25 mouse cellular contexts compared by ENCODE assay signal in genomic region chr15:82914455-82914854, GRCm38 (mm10).
A peak's percentile ranks its signal among the peaks of the same experiment; 100 is the strongest.
DNase-seq lines count a peak whose midpoint lies in the region; ATAC-seq and TF ChIP-seq lines count a peak whose summit lies in the region.
"Had no signal": no experiment of that assay in that cellular context is flagged by ENCODE, and none has a peak within 500 bp of the region (broad histone marks: within the 10 kb centered on the region; RNA-seq: fewer than 3 reads in every experiment).

No protein-coding gene starts in this region.

- 79% methylated on average over 3 of the region's 3 CpGs for WGBS in embryonic facial prominence, embryonic 10.5 days
- 30% methylated on average over 3 of the region's 3 CpGs for WGBS in intestine, postnatal 0 days

- peak; percentile 1 to 2 for DNase-seq in cerebellum, postnatal 10 days
- DNase-seq in cerebellum, adult 18-20 months: no peak
- peak; percentile 67 for DNase-seq in CD4-positive, CD25-positive, alpha-beta regulatory T cell, adult 2 months (ENCODE audit: low read depth, low spot score)
- peak; percentile 3 for DNase-seq in embryonic facial prominence, embryonic 10.5 days (ENCODE audit: low spot score)
- no peak for DNase-seq in left cerebral cortex, postnatal 14 days (ENCODE audit: low spot score in 2 of 2)
- DNase-seq in right cerebral cortex, adult 2 months (ENCODE audit: low spot score in 2 of 2): no peak
- DNase-seq: cerebellum, adult 11 months; cerebellum, postnatal 14 days; embryo, embryonic 11 days; gastrocnemius, postnatal 25 days; heart, postnatal 36 days; right cerebral cortex, adult 18-20 months; thymus, postnatal 14 days had no signal

- no peak overlapping the region for H3K4me2 ChIP-seq in intestine, postnatal 0 days (replicated peaks; ENCODE audit: low read depth)
- H3K4me2 ChIP-seq: forebrain, embryonic 15.5 days; heart, embryonic 15.5 days; hindbrain, embryonic 15.5 days; limb, embryonic 13.5 days; lung, embryonic 14.5 days; midbrain, embryonic 15.5 days; neural tube, embryonic 13.5 days had no signal

- H3K27ac ChIP-seq in embryonic facial prominence, embryonic 10.5 days (replicated peaks): no peak overlapping the region
- H3K27ac ChIP-seq in intestine, postnatal 0 days (ENCODE audit: low read depth, low read length): no peak overlapping the region
- H3K27ac ChIP-seq: forebrain, embryonic 15.5 days; heart, embryonic 15.5 days; hindbrain, embryonic 15.5 days; limb, embryonic 13.5 days; liver, embryonic 14.5 days; midbrain, embryonic 15.5 days; neural tube, embryonic 13.5 days had no signal

- H3K9me3 ChIP-seq in embryonic facial prominence, embryonic 10.5 days: no peaks in the 10 kb centered on the region
- no peaks in the 10 kb centered on the region for H3K9me3 ChIP-seq in intestine, postnatal 0 days (ENCODE audit: control insufficient read depth)
- H3K9me3 ChIP-seq: forebrain, embryonic 15.5 days; heart, embryonic 15.5 days; hindbrain, embryonic 15.5 days; limb, embryonic 13.5 days; midbrain, embryonic 15.5 days; neural tube, embryonic 13.5 days had no signal

- no peak overlapping the region for H3K4me3 ChIP-seq in embryonic facial prominence, embryonic 10.5 days
- no peak overlapping the region for H3K4me3 ChIP-seq in intestine, postnatal 0 days (ENCODE audit: low read depth, low read length)
- H3K4me3 ChIP-seq: forebrain, embryonic 15.5 days; heart, embryonic 15.5 days; hindbrain, embryonic 15.5 days; layer of hippocampus, adult 2 months; limb, embryonic 13.5 days; midbrain, embryonic 15.5 days; neural tube, embryonic 13.5 days had no signal

- TF ChIP-seq CTCF in intestine, postnatal 0 days (IDR thresholded peaks at IDR 0.05; ENCODE audit: low read depth): no peak

- H3K9ac ChIP-seq in intestine, postnatal 0 days (ENCODE audit: low read depth, low read length): no peak overlapping the region
- H3K9ac ChIP-seq: forebrain, embryonic 15.5 days; heart, embryonic 15.5 days; hindbrain, embryonic 15.5 days; limb, embryonic 13.5 days; liver, embryonic 14.5 days; lung, embryonic 14.5 days; midbrain, embryonic 15.5 days; neural tube, embryonic 13.5 days had no signal

- peaks cover 96% of the 10 kb centered on the region for H3K27me3 ChIP-seq in embryonic facial prominence, embryonic 10.5 days (replicated peaks; ENCODE audit: low read depth, poor library complexity, severe bottlenecking)
- peaks cover 15% of the 10 kb centered on the region; the same call in 1 of the 2 replicates for H3K27me3 ChIP-seq in intestine, postnatal 0 days (replicated peaks; ENCODE audit: control insufficient read depth, insufficient read depth, low read length)
- H3K27me3 ChIP-seq: forebrain, embryonic 15.5 days; midbrain, embryonic 15.5 days had no signal

- H3K4me1 ChIP-seq in embryonic facial prominence, embryonic 10.5 days: peaks cover 52% of the 10 kb centered on the region
- no peaks in the 10 kb centered on the region for H3K4me1 ChIP-seq in intestine, postnatal 0 days (replicated peaks; ENCODE audit: control insufficient read depth, insufficient read depth, low read length)

- H3K36me3 ChIP-seq in embryonic facial prominence, embryonic 10.5 days (replicated peaks): no peaks in the 10 kb centered on the region
- H3K36me3 ChIP-seq in intestine, postnatal 0 days (ENCODE audit: control insufficient read depth, insufficient read depth): no peaks in the 10 kb centered on the region
- H3K36me3 ChIP-seq: forebrain, embryonic 15.5 days; heart, embryonic 15.5 days; hindbrain, embryonic 15.5 days; limb, embryonic 13.5 days; midbrain, embryonic 15.5 days; neural tube, embryonic 13.5 days had no signal

- intact Hi-C loops in left cerebral cortex, postnatal 14 days (cut with DNase I): no loop called here

- ATAC-seq in megakaryocyte-erythroid progenitor cell, adult 5-6 weeks (replicated peaks; ENCODE audit: low FRiP score, low TSS enrichment, poor library complexity, severe bottlenecking): peak; percentile 82
- ATAC-seq in intestine, postnatal 0 days: no peak
- ATAC-seq: forebrain, embryonic 15.5 days; intestine, embryonic 16.5 days; midbrain, embryonic 15.5 days had no signal

Comparison
In these comparisons a context has a peak if more than half of its experiments do, and no peak if none do; other contexts are left out.
1. DNase-seq: peak in cerebellum, postnatal 10 days (2 of 2), CD4-positive, CD25-positive, alpha-beta regulatory T cell, adult 2 months (single experiment) and embryonic facial prominence, embryonic 10.5 days (single experiment); none in cerebellum, adult 18-20 months (0 of 2), left cerebral cortex, postnatal 14 days (0 of 2) and right cerebral cortex, adult 2 months (0 of 2).